Mouse (Mus musculus): ENCODE data around the gene Hnrnpa1. TPM values are rescaled to one million over a fixed set of nuclear protein-coding genes. Genes with fewer than 3 reads are reported as not detected.

Gene Hnrnpa1
- total RNA-seq (2014; rRNA removed) (205 and 270 TPM in 2 replicates), polyA plus RNA-seq (2015; fragmentation: Nextera tagmentation; extraction: Ambion mirVana) (653 and 670 TPM in 2 replicates)

DNA sequence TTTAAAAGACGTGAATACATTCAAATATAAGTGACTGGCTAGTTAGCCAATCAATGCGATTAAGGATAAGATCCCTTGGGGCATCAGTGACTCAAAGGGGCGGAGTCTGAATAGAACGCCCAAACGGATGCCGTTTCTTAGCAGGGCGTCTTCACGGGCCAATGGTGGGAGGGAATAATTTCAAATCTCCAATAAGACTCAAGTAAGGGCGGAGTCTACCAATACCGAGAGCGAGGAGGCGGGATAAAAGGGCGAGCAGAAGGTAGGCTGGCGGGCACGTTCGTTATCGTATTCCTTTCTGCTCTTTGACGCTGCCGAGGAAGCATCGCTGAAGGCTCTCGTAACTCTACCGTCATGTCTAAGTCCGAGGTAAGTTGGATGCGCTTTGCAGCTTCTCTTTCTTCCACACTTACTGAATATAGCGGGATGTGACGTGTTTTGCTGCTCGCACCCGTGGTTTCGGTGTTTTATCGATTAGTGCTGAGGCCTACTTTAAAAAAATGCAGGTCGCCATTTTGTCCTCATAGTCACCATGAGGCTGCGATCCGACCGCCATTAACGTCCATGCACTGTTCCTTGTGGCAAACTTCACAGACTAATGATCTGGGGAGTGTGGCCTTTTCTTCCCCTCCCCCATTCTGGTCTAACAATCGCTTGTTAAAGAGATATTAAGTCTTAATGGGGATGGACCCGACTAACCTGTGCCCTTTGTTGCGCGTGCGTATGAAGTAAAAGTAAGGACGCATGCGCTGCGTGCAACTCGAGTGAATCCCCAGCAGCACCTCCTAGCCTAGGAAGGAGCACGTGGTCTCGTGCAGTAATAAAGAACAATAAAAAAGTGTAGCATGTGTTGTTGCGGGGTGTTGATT is at the start of gene Hnrnpa1:
Hnrnpa1 (plus strand) TSS at position 273 of the 869 bp plus-strand sequence.
- WGBS = under 1% methylated on average over 47 of the region's 47 CpGs
- Histone ChIP-seq H3K9ac (peak within 1 kb of the TSS; percentile 63), H3K4me1 (ENCODE audit: insufficient read depth) (peaks cover 23% of the 10 kb centered on the region), H3K9me3 (ENCODE audit: low read length) (no peaks in the 10 kb centered on the region), H3K36me3 (ENCODE audit: insufficient read depth) (peaks cover 30% of the 10 kb centered on the region), H3K4me2 (ENCODE audit: low read depth) (peak within 1 kb of the TSS; percentile 67), H3K27me3 (ENCODE audit: insufficient read depth, low read length) (no peaks in the 10 kb centered on the region), H3K4me3 (ENCODE audit: low read depth, low read length) (peak within 1 kb of the TSS; percentile 47), H3K27ac (ENCODE audit: low read depth, low read length) (peak within 1 kb of the TSS; percentile 93)
- no peak for TF ChIP-seq CTCF (IDR thresholded peaks at IDR 0.05; ENCODE audit: low read depth)
- peak; percentile 92 for ATAC-seq
- peak; percentile 98 for DNase-seq

DNA sequence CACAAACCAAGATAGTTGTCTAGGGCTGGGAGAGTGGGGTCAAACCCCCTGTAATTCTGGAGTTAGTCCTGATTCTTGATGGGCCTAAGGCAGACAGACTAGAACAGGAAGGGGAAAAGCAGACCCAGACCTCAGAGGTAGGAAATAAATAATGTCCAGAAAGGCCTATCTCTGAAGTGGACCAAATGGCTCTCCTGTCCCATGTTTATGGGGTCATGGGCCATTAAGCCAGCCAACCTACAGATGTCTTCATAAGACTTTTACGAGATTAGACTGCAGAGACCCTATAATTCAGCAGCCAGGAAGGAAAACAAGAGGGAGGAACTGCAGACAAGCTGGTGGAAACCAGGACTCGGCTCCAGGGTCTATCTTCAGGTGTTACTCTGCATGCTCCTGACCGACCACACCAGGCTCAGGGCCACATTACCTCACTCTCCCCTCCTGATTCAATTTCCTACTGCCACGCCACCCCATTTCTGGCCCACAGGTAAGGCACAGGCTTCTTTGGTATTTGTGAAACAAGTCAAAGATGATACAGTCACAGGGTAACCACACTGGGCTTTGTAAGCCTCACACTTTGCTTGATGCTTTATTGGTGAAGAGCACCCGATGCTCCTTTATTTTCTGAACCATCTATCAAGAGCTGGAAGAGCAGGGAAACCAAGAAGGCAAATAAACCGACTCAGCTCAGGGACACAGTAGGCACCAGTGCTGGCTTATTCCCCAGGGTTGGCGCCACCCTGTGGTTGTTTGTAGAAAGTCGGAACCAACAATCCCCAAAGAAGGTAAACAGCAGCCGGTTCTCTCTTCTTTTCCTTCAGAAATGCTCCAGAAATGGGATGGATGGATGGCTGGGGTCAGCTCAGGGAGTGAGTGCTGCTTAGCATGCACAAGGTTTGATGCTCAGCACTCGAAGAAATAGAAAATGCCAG is 49.4 kb upstream of the Hnrnpa1 start:
- Histone ChIP-seq H3K4me2 (ENCODE audit: low read depth) (no peak overlapping the region), H3K27ac (ENCODE audit: low read depth, low read length) (no peak overlapping the region), H3K4me1 (ENCODE audit: insufficient read depth) (no peaks in the 10 kb centered on the region), H3K27me3 (ENCODE audit: insufficient read depth, low read length) (no peaks in the 10 kb centered on the region), H3K9me3 (ENCODE audit: low read length) (no peaks in the 10 kb centered on the region), H3K4me3 (ENCODE audit: low read depth, low read length) (no peak overlapping the region), H3K9ac (no peak overlapping the region), H3K36me3 (ENCODE audit: insufficient read depth) (peaks cover 25% of the 10 kb centered on the region)
- peak; percentile 79 for TF ChIP-seq CTCF (IDR thresholded peaks at IDR 0.05; ENCODE audit: low read depth)
- DNase-seq (peak; percentile 69), ATAC-seq (peak; percentile 71; the same call in 1 of the 2 replicates)
- WGBS = 65% methylated on average over 10 of the region's 10 CpGs

DNA sequence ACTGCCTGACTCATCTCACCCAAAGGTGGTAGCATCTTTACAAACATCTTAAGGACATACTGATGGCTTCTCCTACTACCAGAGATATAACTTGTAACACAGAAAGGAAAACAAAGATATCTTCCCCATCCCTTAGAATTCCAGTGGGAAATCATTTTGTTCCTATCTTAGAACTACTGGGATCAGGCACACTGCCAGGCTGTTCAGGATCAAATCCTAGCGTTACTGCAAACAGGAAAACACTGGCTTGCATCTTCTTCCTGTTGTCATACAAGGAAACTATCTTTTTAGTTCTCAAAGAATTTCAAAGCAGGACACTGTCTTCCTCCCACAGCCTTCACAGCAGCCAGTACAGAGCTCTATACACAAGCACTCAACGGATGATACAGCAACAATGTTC is 46.6 kb upstream of the Hnrnpa1 start:
- Histone ChIP-seq H3K9me3 (ENCODE audit: low read length) (no peaks in the 10 kb centered on the region), H3K27me3 (ENCODE audit: insufficient read depth, low read length) (no peaks in the 10 kb centered on the region), H3K36me3 (ENCODE audit: insufficient read depth) (peaks cover 36% of the 10 kb centered on the region), H3K4me1 (ENCODE audit: insufficient read depth) (no peaks in the 10 kb centered on the region), H3K4me3 (ENCODE audit: low read depth, low read length) (no peak overlapping the region), H3K4me2 (ENCODE audit: low read depth) (no peak overlapping the region), H3K27ac (ENCODE audit: low read depth, low read length) (no peak overlapping the region), H3K9ac (no peak overlapping the region)
- no peak for ATAC-seq
- no peak for TF ChIP-seq CTCF (IDR thresholded peaks at IDR 0.05; ENCODE audit: low read depth)
- 78% methylated on average over 2 of the region's 2 CpGs for WGBS
- no peak for DNase-seq

DNA sequence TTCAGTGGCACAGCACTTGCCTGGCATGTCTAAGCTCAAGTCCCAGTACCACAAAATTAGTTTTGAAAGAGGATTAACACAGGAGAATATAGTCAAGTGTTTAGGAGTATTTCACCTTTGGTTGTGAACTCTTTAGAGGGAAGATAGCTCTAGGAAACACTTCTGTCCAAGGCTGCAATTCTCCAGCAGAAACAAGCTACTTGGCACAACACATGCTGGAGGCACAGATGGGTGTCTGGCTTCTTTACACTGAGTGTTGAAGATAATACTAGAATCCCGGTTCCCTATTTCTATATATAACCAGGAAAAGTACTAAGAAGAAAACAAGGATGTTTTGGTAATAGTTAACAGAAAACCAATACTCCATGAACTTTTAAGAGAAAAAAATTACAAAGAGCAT is 43.4 kb upstream of the Hnrnpa1 start:
- no peak for ATAC-seq
- TF ChIP-seq CTCF (IDR thresholded peaks at IDR 0.05; ENCODE audit: low read depth) = no peak
- no peak for DNase-seq
- Histone ChIP-seq H3K9ac (no peak overlapping the region), H3K9me3 (ENCODE audit: low read length) (no peaks in the 10 kb centered on the region), H3K27me3 (ENCODE audit: insufficient read depth, low read length) (no peaks in the 10 kb centered on the region), H3K4me3 (ENCODE audit: low read depth, low read length) (no peak overlapping the region), H3K4me2 (ENCODE audit: low read depth) (no peak overlapping the region), H3K36me3 (ENCODE audit: insufficient read depth) (peaks cover 45% of the 10 kb centered on the region), H3K27ac (ENCODE audit: low read depth, low read length) (no peak overlapping the region), H3K4me1 (ENCODE audit: insufficient read depth) (no peaks in the 10 kb centered on the region)
- WGBS = 61% methylated on average over 1 of the region's 1 CpGs

DNA sequence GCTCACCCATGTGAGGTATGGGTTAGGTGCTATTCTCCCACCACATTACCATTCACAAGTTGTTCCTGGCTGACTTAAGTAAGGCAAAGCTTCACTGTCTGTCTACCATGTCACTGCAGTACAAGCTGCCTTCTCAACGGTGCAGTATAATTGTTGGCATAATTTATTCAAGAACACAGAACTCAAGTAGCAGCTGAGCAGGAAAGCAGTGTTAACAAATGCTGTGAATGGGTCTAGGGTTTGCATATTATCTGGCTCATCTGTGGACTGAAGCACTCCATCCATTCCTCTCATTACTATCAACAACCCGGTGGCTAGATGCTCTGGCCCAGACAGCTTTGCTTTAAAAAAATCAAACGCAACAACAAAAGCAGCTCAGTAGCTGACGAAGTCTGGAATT is 42.4 kb upstream of the Hnrnpa1 start:
- H3K27me3 ChIP-seq (ENCODE audit: insufficient read depth, low read length) = no peaks in the 10 kb centered on the region
- H3K36me3 ChIP-seq (ENCODE audit: insufficient read depth) = peaks cover 35% of the 10 kb centered on the region
- ATAC-seq (peak; percentile 77; the same call in 1 of the 2 replicates), DNase-seq (no peak)
- no peak overlapping the region for H3K4me3 ChIP-seq (ENCODE audit: low read depth, low read length)
- no peak overlapping the region for H3K9ac ChIP-seq
- no peaks in the 10 kb centered on the region for H3K4me1 ChIP-seq (ENCODE audit: insufficient read depth)
- peak overlapping the region; percentile 23; the same call in 1 of the 2 replicates for H3K27ac ChIP-seq (ENCODE audit: low read depth, low read length)
- 41% methylated on average over 4 of the region's 4 CpGs for WGBS
- no peak for TF ChIP-seq CTCF (IDR thresholded peaks at IDR 0.05; ENCODE audit: low read depth)
- no peaks in the 10 kb centered on the region for H3K9me3 ChIP-seq (ENCODE audit: low read length)
- no peak overlapping the region for H3K4me2 ChIP-seq (ENCODE audit: low read depth)

GRCm38 (mm10) chr15:103202088-103202793 is 38.0 kb upstream of the Hnrnpa1 start:
- 68% methylated on average over 6 of the region's 6 CpGs for WGBS
- DNase-seq = no peak
- Histone ChIP-seq H3K27me3 (ENCODE audit: insufficient read depth, low read length) (no peaks in the 10 kb centered on the region), H3K27ac (ENCODE audit: low read depth, low read length) (no peak overlapping the region; the same call in 1 of the 2 replicates), H3K36me3 (ENCODE audit: insufficient read depth) (peaks cover 39% of the 10 kb centered on the region), H3K4me2 (ENCODE audit: low read depth) (no peak overlapping the region), H3K9me3 (ENCODE audit: low read length) (no peaks in the 10 kb centered on the region), H3K4me3 (ENCODE audit: low read depth, low read length) (no peak overlapping the region), H3K4me1 (ENCODE audit: insufficient read depth) (no peaks in the 10 kb centered on the region), H3K9ac (no peak overlapping the region)
- TF ChIP-seq CTCF (IDR thresholded peaks at IDR 0.05; ENCODE audit: low read depth) = no peak
- ATAC-seq = no peak
